Mouse (Mus musculus) heart, adult 2 months (tissue): ENCODE measurements at regions not wholly inside any gene's neighbourhood (a gene's known extent, or its start where the extent isn't known, plus 50 kb on each side); places are given as distances from the start of the nearest gene placed in this dataset.

Experiments used
- CTCF ChIP-seq: fragments of 200-600 bp; IDR thresholded peaks from 2 replicates; pipeline ENCODE4 v1.8.1; 2022; ENCODE audit warnings: antibody characterized with exemption, mild to moderate bottlenecking, moderate library complexity
- EP300 ChIP-seq: fragments of 200-500 bp; IDR thresholded peaks from 2 replicates; pipeline ENCODE4 v1.6.1; 2011; ENCODE audit warnings: low read depth, low read length, control low read depth; ENCODE audit not compliant: insufficient read depth

- no peak for TF ChIP-seq CTCF
- TF ChIP-seq EP300, result no peak
Measured at GRCm38 (mm10) chr11:24239631-24240030, 161.8 kb downstream of the Bcl11a start.
